Mouse (Mus musculus) adrenal gland, postnatal 4 days (tissue): ENCODE results near the gene Ttf1. TPM values are rescaled to one million over a fixed set of nuclear protein-coding genes. Genes with fewer than 3 reads are reported as not detected.
"Not testable (repeated sequence)": the region's sequence is repeated elsewhere in the genome, so short reads cannot be mapped to it uniquely, and the experiment has no call there.

Experiments used
- DNase-seq, 2 experiments: peaks; one replicate each; pipeline ENCODE4 v3.0.0; 2021 to 2022; ENCODE audit warnings: low spot score in 2 of 2, mixed read lengths in 2 of 2
- total RNA-seq, 2 experiments: library from RNA; stranded (reverse); gene quantifications; 2 replicates each; pipeline ENCODE4 v1.2.3; 2021

Gene Ttf1
- total RNA-seq, 2 experiments from 2014 or later = 16.4 to 16.8 TPM

DNA sequence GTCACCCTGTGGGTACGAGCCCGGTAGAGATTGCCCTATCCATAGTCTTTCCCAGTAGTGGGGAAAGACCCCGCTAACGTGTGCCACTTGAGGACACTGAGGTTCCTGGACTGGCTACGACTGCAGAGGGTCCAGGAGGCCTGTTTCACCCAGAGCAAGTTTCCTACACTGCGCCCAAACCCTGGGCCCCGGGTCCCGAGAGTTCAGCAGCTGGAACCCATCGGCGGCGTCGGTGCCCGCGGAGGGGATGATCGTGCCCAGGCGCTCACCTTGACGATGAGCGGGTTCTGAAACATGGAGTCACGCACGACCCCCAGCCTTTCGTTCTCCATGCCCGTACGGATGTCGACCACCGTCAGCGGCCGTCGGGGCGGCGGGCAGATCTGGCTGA, 5.5 kb upstream of the Ttf1 start:
- no peak for DNase-seq

DNA sequence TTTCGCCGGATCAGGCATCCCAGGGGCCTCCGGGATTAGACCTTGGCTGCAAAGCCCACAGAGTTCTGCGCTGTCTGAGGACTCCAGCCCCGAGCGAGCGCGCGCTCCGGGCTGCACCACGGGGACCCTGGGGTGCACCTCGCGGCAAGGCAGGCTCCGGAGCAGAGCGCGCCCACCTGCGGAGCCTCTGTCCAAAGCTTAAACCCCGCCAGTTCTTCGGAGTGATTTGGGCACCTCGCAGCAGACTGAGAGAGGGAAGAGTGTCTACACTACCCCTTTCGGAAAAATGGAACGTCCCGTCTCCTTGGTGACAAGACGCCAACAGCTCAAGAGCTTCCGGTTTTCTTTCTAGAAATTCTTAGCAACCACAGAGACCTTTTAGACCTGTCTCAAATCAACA, 5.1 kb upstream of the Ttf1 start, which contains the start of gene Cfap77:
TSS of gene Cfap77 (minus strand) at position 76 of the 400 bp plus-strand sequence.
- peak; percentile 21 to 37 for DNase-seq

DNA sequence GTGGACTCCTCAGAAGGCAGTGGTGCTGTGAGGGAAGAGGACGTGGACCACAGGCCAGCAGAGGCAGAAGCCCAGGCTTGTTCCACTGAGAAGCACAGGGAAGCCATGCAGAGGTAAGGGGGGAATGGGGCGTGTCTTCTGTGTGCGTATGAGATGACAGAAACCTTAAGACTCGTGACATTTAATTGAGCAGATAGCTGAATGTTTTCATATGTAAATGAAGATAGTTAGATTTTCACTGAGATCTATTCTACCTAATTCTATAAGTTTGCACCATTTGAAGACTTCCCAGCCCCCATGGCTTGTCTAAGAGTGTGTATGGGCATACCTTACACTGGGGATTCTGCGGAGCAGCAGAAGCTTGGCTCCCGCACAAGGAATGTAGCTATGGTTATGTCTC, 5.7 kb downstream of the Ttf1 start:
- no peak for DNase-seq

DNA sequence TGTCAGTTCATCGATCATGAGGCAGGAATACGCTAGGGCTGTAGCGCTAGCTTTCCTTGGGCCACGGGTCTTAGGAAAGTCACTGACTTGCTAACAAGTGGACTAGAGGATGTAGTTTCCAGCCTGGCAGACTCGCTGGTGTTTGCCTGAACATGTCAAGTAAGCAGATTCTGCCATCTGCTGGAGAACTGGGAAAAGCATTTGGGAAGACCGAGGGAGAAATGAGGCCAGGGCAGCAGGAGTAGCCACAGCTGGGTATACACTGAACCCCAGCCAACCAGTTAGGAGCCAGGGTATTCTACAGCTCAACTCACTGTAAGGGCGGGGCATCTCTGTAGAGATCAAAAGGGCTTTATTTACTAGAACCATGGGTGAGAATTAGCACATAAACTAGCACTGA, 6.3 kb downstream of the Ttf1 start:
- DNase-seq = no peak

DNA sequence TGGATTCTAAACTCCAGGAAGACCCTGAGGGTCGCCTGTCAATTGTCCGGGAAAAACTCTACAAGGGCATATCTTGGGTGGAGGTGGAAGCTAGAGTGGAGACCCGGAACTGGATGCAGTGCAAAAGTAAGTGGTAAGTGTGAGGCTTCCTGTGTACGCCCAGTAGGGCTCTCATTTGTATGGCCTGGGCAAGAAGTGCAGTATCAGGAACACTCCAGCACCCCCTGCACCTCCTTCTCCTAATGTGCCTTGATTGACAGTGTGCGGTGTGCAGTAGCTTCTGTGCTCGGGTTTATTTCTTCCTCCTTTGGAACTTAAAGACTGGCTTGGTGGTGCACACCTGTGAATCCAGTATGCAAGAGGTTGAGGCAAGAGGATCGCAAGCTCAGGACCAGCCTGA, 14.6 kb downstream of the Ttf1 start:
- DNase-seq = no peak

DNA sequence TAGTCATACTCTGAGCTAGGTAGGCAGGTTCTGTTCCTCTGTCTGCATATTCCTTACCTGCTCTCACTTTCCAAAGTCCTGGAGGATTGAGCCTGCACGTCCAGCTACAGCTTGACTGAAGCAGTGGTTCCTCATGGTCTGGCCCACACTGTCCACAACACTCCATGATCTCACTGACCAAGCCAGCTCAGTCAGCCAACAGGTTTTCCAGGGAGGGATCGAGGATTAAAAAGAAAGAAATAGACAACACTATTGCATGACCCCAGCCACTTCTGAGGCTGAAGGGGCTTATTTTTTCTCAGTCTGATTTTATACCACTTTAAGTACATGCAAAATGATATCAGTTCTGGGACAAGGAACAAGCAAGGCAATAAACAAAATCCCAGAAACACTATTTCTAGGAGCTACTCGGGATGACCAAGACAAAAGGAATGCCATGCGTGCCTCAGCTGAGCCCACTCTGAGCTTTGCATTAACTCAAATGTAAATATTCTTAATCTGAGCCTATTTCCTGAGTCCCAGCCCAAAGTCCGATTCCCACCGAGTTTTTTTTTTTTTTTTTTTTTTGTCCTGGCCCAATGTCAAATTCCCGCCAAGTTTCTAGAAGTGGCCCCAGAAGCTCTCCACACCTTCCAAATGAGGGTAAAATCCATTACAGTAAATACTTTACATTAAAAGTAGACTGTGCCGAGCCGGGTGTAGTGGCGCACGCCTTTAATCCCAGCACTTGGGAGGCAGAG, 15.4 kb downstream of the Ttf1 start:
- DNase-seq = no peak

GRCm38 (mm10) chr2:29076226-29076625, 16.2 kb downstream of the Ttf1 start:
- no peak for DNase-seq

GRCm38 (mm10) chr2:29081965-29082364, 21.9 kb downstream of the Ttf1 start:
- DNase-seq = no peak

- no peak for DNase-seq
Observed at GRCm38 (mm10) chr2:29086026-29086425, 26.0 kb downstream of the Ttf1 start.

GRCm38 (mm10) chr2:29089276-29089675, 29.2 kb downstream of the Ttf1 start:
- not testable (repeated sequence) for DNase-seq

- no peak for DNase-seq
Observed at GRCm38 (mm10) chr2:29095674-29096073, 35.6 kb downstream of the Ttf1 start.

DNA sequence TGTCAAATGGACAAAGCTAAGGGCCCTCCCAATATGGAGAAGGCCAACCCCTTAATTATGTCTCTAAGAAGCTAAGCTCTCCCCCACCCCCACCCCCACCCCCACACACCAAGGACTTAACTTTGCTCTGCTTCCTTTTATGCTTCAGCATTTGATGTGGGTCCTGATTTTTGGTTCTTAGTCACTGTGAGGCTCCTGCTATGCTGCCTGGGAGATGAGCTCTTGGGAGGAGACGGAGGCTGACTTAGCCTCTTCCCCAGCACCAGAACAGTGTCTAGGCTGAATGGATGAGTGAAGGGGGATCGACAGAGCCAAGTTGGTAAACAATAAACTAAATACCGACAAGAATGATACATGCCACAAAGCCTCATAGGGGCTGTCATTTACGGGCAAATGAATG, 36.7 kb downstream of the Ttf1 start:
- no peak for DNase-seq

DNA sequence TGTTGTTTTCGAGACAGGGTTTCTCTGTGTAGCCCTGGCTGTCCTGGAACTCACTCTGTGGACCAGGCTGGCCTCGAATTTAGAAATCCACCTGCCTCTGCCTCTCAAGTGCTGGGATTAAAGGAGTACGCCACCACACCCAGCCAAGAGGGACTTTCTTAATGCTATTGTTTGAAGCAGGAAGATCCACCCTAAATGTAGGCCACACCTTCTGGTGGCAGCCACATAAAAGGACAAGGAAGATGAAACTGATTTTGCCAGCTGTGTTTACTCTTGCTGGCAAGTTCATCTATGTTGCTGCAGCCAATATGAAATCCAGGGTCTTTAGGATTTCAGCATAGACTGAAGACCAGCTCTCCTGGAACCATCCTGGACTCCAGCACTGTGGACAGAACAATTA, 37.4 kb downstream of the Ttf1 start:
- DNase-seq = no peak

GRCm38 (mm10) chr2:29097955-29098354, 37.9 kb downstream of the Ttf1 start:
- not testable (repeated sequence) for DNase-seq

GRCm38 (mm10) chr2:29098786-29099185, 38.7 kb downstream of the Ttf1 start:
- DNase-seq = no peak

- DNase-seq = no peak
Observed at GRCm38 (mm10) chr2:29099646-29100045, 39.6 kb downstream of the Ttf1 start.

DNA sequence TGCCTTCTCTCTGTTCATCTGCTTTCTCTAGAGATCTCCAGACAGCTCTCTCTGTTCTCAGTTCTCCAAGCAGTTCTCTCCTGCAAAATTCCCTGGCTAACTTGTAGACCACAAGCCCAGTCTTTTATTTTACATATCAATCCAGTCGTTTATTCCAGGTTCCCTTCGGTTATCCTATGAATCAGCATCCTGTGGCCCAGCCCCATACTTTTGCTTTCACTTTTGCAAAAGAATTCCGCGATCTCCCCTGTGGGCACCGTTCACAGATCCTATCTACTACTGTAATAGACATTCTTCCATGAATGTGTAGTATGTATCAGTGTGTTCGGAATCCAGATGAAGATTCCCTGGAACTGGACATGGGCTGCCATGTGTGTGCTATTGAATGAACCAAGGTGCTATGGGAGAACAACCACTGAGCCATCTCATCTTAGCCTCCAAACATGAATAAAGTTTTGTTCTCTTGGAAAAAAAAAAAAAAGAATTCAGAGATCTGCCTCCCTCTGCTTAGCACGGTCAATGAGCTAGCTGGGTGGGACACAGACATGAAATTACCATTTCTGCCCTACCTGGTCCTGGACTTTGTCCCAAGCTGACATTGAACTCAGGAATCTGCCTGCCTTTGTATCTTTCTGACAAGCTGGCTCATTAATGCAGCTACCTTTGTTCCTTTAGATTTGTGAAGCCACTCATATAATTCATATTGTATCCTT, 40.9 kb downstream of the Ttf1 start:
- DNase-seq = no peak

DNA sequence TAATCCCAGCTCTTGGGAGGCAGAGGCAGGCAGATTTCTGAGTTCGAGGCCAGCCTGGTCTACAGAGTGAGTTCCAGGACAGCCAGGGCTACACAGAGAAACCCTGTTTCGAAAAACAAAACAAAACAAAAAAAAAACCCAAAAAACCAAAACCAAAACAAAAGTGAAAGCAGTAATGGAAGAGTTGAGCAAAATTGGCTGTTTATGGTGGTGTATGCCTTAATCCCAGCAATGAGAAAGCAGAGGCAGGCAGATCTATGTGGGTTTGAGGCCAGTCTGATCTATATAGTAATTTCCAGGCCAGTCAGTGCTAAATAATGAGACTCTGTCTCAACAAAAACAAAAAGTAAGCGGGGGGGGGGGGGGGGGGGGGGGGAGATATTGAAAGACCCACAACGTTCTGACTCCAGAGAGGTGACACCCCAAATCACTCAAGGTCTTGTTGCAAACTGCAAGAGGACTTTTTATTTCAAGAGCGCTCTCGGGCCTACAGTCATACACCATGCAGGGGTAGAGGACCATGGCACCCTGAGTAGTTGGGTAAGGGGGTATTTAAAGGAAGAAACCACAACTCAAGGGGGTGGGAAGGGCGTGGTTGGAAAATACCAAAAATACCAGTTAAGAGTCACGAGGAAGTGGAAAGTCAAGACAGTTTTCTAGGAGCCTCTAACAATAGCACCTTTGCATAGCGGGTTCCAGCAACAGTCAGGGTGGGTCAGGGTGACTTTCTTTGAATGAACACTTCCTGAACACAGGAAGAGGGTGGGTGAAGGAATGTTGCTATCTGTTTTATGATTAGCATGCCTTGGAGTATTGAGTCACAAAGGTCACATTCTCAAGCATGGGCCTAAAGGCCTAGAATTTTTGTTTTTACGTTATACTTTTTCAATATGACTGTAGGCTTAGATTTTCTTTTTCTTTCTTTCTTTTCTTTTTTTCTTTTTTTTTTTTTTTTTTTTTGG, 42.6 kb downstream of the Ttf1 start:
- DNase-seq = not testable (repeated sequence)

- no peak for DNase-seq
Observed at GRCm38 (mm10) chr2:29120969-29121368, 60.9 kb downstream of the Ttf1 start.

GRCm38 (mm10) chr2:29122446-29122845, 62.4 kb downstream of the Ttf1 start:
- no peak for DNase-seq

GRCm38 (mm10) chr2:29123907-29124569, 64.0 kb downstream of the Ttf1 start, which contains the start of gene Setx:
TSS of gene Setx (plus strand) at chr2:29124181.
- no peak for DNase-seq
